In the genomic region with DNA sequence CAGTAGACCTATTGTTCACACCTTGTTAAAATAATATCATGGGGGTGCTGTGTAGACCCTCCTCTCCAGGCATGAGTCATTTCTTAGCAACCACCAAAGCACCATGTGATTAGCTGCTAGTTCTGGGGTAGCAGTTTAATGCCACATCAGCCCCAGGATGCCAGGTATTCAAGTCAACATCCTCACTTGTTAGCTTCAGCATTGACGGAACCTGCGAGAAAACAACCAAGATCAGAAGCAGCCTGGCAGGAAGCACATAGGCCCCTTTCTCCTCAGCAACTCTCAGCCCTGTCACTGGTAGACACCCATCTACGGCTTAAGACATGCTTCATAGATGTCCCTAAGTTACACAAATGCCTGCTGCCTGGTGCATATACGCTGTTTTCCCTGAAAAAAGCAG, we compare ENCODE assay signal across 26 mouse cellular contexts.
"Had no signal": no experiment of that assay in that cellular context is flagged by ENCODE, and none has a peak within 500 bp of the region (broad histone marks: within the 10 kb centered on the region; RNA-seq: fewer than 3 reads in every experiment).

No protein-coding gene starts in this region.

- H3K9ac ChIP-seq: heart, embryonic 12.5 days; hindbrain, embryonic 13.5 days; hindbrain, embryonic 15.5 days; kidney, embryonic 15.5 days; limb, embryonic 12.5 days; liver, embryonic 13.5 days had no signal

- H3K27ac ChIP-seq: heart, embryonic 10.5 days; hindbrain, embryonic 10.5 days; hindbrain, embryonic 13.5 days; hindbrain, embryonic 15.5 days; hindbrain, postnatal 0 days; kidney, embryonic 15.5 days; kidney, postnatal 0 days; limb, embryonic 10.5 days; limb, embryonic 12.5 days; liver, embryonic 13.5 days had no signal

- DNase-seq: gastrocnemius, postnatal 14 days; gastrocnemius, postnatal 36 days; heart, adult 18-20 months; heart, postnatal 10 days; heart, postnatal 4 days; kidney, adult 11 months; kidney, adult 2 months; kidney, adult 9 months; kidney, postnatal 14 days; kidney, postnatal 36 days; layer of hippocampus, adult 9-11 months; layer of hippocampus, postnatal 36 days; liver; liver, embryonic 13.5 days had no signal

- ATAC-seq: hindbrain, postnatal 0 days; intestine, embryonic 16.5 days had no signal

- H3K4me2 ChIP-seq: heart, embryonic 12.5 days; hindbrain, embryonic 13.5 days; hindbrain, embryonic 15.5 days; kidney, embryonic 15.5 days; limb, embryonic 12.5 days; liver, embryonic 11.5 days; liver, embryonic 13.5 days had no signal

- H3K4me3 ChIP-seq: heart, embryonic 10.5 days; heart, embryonic 12.5 days; hindbrain, embryonic 10.5 days; hindbrain, embryonic 13.5 days; hindbrain, embryonic 15.5 days; kidney, embryonic 15.5 days; limb, embryonic 10.5 days; limb, embryonic 12.5 days; liver, embryonic 13.5 days had no signal

- H3K36me3 ChIP-seq: heart, embryonic 10.5 days; heart, embryonic 12.5 days; hindbrain, embryonic 10.5 days; hindbrain, embryonic 13.5 days; hindbrain, embryonic 15.5 days; kidney, embryonic 15.5 days; limb, embryonic 10.5 days; limb, embryonic 12.5 days; liver, embryonic 13.5 days had no signal

- H3K9me3 ChIP-seq: heart, embryonic 10.5 days; heart, embryonic 12.5 days; hindbrain, embryonic 10.5 days; hindbrain, embryonic 13.5 days; hindbrain, embryonic 15.5 days; kidney, embryonic 15.5 days; limb, embryonic 10.5 days; limb, embryonic 12.5 days; liver, embryonic 13.5 days had no signal

- H3K27me3 ChIP-seq: heart, embryonic 12.5 days; hindbrain, embryonic 15.5 days; kidney, embryonic 15.5 days; limb, embryonic 12.5 days; liver, embryonic 13.5 days had no signal

- H3K4me1 ChIP-seq: heart, embryonic 10.5 days; heart, embryonic 12.5 days; hindbrain, embryonic 10.5 days; hindbrain, embryonic 13.5 days; hindbrain, embryonic 15.5 days; kidney, embryonic 15.5 days; limb, embryonic 10.5 days; limb, embryonic 12.5 days; liver, embryonic 13.5 days had no signal
